Mouse (Mus musculus) spleen, adult 18-20 months (tissue): ENCODE results near the gene Nudt9.
"Not testable (repeated sequence)": the region's sequence is repeated elsewhere in the genome, so short reads cannot be mapped to it uniquely, and the experiment has no call there.

ENCODE experiments used
- DNase-seq, 2 experiments: peaks; one replicate each; pipeline ENCODE4 v3.0.0; 2022; ENCODE audit warnings: mixed read lengths in 2 of 2

Gene Nudt9

GRCm38 (mm10) chr5:104046256-104047199 lies at the start of gene Nudt9:
TSS of gene Nudt9 (plus strand) at chr5:104046306.
- DNase-seq: peak; percentile 95 to 96

- no peak for DNase-seq
Observed at GRCm38 (mm10) chr5:103998739-103999138, 47.4 kb upstream of the Nudt9 start.

- peak; percentile 54 to 82 for DNase-seq
Observed at GRCm38 (mm10) chr5:103999738-104000137, 46.4 kb upstream of the Nudt9 start.

DNA sequence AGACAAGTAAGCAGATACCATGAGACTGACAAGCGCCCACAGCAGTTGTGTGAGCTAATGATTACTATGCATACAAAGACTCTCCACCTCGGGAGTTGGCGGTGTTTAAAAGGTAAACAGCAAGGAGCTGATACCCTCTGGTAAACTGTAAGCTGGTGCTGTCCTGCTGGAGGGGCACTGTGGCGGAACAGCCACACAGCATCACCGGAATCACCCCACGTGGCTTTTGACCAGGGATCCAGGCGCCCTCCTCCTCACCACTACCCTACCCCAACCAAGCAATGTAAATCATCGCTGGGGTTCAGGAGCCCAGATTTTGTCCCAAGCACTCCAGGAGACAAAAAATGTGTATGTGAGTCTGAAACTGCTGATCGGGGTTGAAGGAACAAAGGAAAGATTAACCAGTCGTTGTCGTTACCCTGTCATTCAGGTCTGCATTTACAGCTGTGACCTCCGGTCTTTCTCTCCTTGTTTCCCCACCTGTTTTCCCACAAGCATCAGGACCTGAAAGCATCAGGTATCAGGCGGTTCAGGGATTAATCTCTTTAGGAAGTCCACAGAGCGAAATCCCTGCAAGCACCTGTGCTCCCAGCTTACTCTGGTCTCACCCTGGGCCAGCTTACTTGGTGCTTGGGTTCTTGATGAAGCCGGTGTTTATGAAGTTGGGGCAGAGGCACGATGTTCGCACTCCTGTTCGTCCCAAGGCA lies 43.4 kb upstream of the Nudt9 start:
- DNase-seq: no peak

DNA sequence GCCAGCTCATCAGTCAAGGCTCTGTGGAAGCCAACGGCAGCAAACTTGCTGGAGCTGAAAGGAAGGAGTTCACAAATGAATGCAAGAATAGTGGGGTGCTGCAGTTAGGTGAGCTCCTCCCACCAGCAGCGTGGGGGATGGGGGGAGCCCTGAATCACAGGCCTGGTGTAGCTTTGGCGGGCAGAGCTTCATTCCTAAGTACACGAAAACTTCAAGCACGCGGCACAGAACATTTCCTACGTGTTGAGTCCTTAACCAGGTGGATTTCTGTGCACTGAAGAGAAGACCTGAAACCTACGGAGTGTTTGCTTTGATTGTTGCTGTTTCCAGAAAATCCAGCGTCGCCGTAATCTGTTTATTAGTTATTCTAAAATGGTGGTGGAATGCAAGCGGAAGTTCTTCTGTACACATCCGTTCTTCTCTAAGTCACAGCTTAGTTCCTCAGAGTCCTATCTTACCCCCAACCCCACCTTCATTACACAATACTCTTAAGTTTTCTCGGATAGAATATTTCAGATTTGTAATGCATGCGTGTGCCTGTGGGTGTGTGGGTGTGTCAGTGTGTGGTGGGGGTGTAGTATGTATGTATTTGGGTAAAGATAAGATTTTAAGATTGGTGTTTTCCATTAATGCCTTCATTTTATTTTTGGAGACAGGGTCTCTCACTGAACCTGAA lies 42.7 kb upstream of the Nudt9 start:
- DNase-seq: no peak

GRCm38 (mm10) chr5:104003955-104004354 lies 42.2 kb upstream of the Nudt9 start:
- no peak for DNase-seq

- no peak for DNase-seq
Observed at GRCm38 (mm10) chr5:104006811-104007210, 39.3 kb upstream of the Nudt9 start.

DNA sequence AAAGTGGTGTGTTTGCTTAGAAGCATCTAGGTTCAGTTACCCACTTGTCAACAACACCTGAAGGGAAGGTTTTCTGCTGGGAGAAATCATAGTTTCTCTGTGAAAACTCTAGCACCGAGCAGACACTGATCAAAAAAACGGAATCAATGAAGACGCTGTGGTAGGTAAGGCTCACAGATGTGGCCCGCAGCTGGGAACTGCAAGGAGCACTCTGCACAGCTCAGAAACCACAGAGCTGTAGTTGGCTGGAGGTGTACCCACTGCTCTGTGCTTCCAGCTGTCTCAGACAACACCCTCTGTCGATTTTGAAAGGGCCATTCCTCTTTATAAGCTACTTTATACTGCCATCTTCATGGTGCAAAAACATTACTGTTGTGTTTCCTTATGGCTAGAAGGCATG lies 38.3 kb upstream of the Nudt9 start:
- no peak for DNase-seq

- DNase-seq: no peak
Observed at GRCm38 (mm10) chr5:104009421-104009820, 36.7 kb upstream of the Nudt9 start.

DNA sequence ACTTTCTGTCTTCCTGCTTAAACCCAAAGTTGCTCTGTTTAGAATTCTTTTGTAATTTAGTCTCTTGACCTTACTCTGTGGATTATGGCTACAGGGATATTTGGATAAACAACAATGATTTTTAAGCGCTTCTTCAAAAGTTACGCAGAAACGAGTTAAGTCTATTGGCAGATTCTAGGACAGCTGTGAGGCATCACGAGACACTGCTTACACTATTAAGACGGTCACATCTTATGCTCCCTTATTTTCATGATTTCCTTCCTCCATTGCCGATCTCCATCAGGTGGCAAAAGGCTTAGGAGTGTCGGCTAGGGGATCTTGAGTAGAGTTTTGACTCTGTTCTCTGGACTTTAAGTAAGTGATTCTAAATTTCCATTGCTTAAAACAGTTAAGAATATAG lies 35.8 kb upstream of the Nudt9 start:
- DNase-seq: no peak

DNA sequence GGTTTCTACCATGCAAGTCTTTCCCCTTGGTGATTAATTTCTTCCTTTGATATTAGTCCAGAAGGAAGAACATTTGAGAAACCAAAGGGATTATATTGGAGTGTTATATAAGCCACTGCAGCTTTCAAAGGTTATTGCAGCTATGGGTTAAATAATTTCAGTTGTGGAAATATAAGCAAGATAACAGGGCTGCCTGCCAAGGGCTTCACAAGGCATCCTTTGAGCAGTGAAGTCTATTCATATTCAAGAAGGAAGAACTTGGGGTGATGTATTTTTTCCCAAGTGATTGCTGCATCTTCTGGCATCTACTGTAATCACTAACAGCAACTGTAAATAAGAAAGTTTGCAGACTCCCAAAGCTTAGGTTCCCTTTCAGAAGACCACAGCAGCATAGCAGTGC lies 34.7 kb upstream of the Nudt9 start:
- DNase-seq: no peak

- DNase-seq: peak; percentile 64 to 73
Observed at GRCm38 (mm10) chr5:104021597-104022378, 24.3 kb upstream of the Nudt9 start, which contains the start of gene Hsd17b11. TSS of gene Hsd17b11 (minus strand) at chr5:104021919.

- no peak for DNase-seq
Observed at GRCm38 (mm10) chr5:104022558-104022957, 23.5 kb upstream of the Nudt9 start.

DNA sequence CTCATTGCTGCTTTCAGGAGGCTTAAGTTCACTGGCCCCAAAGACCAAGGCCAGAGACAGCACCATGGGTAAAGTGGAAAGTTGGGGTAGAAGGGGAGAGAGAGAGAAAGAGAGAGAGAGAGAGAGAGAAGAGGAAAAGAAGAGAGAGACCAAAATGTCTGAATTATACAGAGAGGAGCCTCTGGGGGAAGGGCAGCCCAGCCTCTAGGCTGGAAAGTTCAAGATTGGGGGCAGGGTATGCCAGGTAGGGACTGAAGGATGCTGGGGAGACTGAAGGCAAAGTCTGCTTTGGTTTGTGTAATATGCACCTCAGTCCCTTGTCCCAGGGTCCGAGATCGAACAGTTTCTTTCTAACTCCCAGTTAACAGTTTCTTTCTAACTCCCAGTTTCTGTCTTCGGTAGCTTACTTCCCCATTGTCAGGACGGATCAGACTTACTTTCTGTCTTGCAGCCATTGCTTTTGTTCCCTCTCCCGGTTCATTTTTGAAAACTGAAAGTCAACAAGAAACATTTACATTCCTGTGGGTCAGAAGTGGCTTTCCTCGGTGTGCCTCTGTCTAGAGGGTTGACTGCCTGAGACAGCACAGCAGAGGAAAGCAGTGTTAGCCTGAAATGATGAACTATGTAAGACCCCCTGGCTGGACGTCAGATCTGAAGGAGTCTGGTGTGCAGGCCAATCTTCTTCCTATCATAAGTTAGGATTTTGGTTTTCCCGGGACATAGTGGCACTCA lies 22.7 kb upstream of the Nudt9 start:
- DNase-seq: no peak

DNA sequence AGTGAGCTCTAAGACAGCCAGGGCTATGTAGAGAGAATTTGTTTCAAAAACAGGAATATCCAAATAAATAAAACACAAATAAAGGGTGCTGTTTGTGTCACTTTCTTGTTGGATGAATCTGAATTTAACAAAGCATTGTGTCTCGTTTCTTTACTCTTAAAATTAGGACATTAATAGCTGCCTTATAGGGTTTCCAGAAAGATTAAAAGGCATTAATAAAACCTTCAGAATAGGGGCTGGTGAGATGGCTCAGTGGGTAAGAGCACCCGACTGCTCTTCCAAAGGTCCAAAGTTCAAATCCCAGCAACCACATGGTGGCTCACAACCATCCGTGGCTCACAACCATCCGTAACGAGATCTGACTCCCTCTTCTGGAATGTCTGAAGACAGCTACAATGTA lies 21.9 kb upstream of the Nudt9 start:
- DNase-seq: not testable (repeated sequence)

GRCm38 (mm10) chr5:104024762-104025161 lies 21.3 kb upstream of the Nudt9 start:
- DNase-seq: no peak

DNA sequence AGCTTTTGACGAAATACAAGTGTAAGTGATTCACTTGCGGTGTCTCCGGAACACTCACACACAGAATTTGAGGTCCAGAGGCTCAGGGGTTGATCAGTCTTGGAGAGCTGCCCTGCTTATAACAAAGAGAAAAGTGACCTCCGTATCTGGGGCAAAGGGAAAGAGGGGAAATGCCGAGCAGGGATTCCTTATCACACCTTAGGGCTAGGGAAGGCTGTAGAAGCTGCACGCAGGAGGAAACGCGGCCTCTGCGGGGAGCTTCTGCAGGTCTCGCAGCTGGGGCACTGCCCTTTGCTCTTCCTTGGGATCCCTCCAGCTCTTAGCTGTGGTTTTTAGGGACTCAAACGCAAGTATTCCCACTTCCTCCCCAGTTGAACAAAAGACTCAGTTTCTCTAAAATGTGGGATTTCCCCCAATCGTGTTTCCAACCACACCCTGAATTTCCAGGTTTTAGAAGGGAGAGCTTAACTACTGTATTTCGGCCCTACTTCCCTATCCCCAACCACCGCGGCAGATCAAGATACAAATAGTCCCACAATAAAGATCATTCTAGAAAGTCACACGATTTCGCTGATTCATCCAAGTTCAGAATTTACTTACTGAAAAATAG lies 20.8 kb upstream of the Nudt9 start:
- no peak for DNase-seq

DNA sequence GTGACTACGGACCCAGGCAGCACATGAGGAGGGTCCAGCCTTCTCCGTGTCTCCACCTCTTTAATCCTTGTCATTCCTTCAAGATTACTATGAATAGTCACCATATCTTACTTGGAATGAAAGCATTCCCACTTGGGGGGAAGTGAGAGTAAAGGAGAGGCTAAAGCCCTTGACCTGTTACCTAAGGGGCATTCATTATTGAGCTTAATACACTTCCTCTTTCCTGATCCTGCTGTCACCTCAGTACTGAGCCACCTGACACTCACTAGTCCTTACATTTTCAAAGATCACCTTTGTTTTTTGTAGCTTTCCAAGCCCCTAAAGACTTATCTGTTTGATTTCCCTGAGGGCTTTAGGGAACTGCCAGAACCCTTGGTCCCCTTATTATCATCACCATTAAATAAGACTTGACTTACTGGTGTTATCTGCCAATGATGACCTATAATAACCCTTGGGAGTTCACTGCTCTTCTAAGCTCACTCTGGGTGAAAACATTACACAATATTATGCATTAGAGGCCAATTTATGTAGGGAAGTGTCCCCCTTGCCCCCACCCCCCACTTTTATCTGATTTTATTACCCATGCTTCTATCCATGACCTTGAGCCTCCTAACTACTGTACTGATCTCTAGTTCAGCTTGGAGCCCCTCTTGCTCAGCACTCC lies 13.5 kb upstream of the Nudt9 start:
- DNase-seq: no peak

DNA sequence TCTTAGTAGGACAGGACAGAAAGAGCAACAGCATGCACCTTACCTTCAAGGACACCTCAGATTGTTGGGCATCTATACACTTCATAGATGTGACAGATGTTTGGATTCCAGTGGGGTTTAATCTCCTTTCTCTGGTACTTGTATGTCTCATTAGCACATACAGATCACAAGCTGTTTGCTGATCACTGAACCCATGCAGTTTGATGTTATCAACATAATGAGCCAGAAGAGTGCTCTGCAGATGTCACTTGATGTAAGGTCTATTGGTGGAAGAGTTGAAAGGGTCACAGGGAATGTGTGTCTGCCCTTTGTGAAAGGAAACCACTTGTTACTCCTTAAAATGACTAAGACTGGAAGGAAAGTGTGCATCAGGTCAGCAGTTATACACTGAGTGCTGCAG lies 11.0 kb upstream of the Nudt9 start:
- no peak for DNase-seq

GRCm38 (mm10) chr5:104035824-104036223 lies 10.3 kb upstream of the Nudt9 start:
- no peak for DNase-seq

DNA sequence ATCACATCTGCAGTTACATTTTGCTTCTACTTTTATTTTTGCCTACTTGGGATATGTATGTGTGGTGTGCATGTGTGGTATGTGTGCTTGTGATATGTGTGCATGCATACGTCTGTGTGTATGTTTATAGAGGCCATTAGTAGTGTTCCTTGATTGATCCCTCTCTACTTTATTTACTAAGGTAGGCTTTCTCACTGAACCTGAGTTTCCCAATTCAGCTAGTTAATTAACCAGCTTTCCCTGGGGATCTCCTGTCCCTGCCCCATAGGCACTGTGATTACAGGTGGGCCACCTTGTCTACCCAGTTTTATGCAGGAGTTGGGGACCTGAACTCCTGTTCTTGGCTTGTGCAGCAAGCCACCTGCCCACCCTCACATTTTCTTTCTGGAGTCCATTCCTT lies 9.4 kb upstream of the Nudt9 start:
- DNase-seq: no peak
